Mouse (Mus musculus) hindbrain, embryonic 15.5 days (tissue): ENCODE results near the gene Hus1b. TPM values are rescaled to one million over a fixed set of nuclear protein-coding genes. Genes with fewer than 3 reads are reported as not detected.

Experiments
- polyA plus RNA-seq: library from polyadenylated mRNA; unstranded; fragments of >200 nt; fragmentation: Nextera tagmentation; extraction: Ambion mirVana; gene quantifications from 2 replicates; pipeline ENCODE4 v1.2.1, GENCODE M21; 2015

Hus1b gene
- polyA plus RNA-seq, 1 experiment from 2014 or later: not detected

Other genes with a start within 250 kb of the Hus1b start
- 0.03 and 0.04 TPM in 2 replicates for gene Irf4, start 198.5 kb downstream of the Hus1b start, polyA plus RNA-seq
- gene Exoc2, start 26.3 kb upstream of the Hus1b start, polyA plus RNA-seq: 47.9 and 50.0 TPM in 2 replicates
- gene Gm5447, start 26.4 kb upstream of the Hus1b start, polyA plus RNA-seq: 0.08 TPM in 1 of 2 replicates, not detected in the other